Mouse (Mus musculus): ENCODE data around the gene Mospd1. TPM values are rescaled to one million over a fixed set of nuclear protein-coding genes. Genes with fewer than 3 reads are reported as not detected.
A peak's percentile ranks its signal among the peaks of the same experiment; 100 is the strongest.

The Mospd1 gene
- total and polyA plus RNA-seq, 3 experiments: 8.6 to 41.9 (median 32.0) TPM

DNA sequence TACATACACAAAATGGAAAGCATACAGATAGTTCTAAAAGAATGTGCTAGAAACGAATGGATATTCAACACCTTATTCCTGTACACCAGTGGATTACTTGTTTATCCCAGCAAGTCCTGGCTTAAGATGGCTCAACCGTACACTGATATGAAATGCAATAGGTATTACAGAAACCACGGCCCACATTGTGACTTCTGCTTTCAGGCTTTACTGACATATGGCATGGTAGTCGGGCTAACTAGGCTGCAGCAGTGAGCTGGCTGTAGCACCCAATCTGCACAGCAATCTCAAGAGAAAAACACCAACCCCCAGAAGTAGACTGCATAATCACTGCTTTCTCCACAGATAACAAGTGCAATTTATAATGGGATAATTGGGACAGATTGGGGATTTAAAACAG lies 21.9 kb downstream of the Mospd1 start:
- Histone ChIP-seq H3K4me3 (no peak overlapping the region), H3K4me1 (ENCODE audit: control insufficient read depth, insufficient read depth, low read length) (no peaks in the 10 kb centered on the region), H3K36me3 (ENCODE audit: control insufficient read depth, insufficient read depth, low read length) (no peaks in the 10 kb centered on the region), H3K9ac (ENCODE audit: low read depth, low read length) (no peak overlapping the region), H3K79me2 (replicated peaks; ENCODE audit: control insufficient read depth, insufficient read depth, low read length) (no peaks in the 10 kb centered on the region), H3K27ac (no peak overlapping the region), H3K27me3 (ENCODE audit: control insufficient read depth, insufficient read depth, low read length) (no peaks in the 10 kb centered on the region)
- WGBS: 80% methylated on average over 4 of the region's 4 CpGs
- intact Hi-C loops (cut with DNase I): loop anchor here (10.0 kb wide), 1 partner anchor 434 kb away; the partner anchor contains the start of gene Phf6
- no peak for DNase-seq
- no peak for TF ChIP-seq POLR2A (IDR thresholded peaks at IDR 0.05; ENCODE audit: insufficient read depth, low read depth, low read length)
- TF ChIP-seq CTCF (IDR thresholded peaks at IDR 0.05): no peak
- TF ChIP-seq EP300 (IDR thresholded peaks at IDR 0.05; ENCODE audit: insufficient read depth, low read depth, low read length): no peak

- Histone ChIP-seq H3K9ac (ENCODE audit: low read depth, low read length) (no peak overlapping the region), H3K79me2 (replicated peaks; ENCODE audit: control insufficient read depth, insufficient read depth, low read length) (no peaks in the 10 kb centered on the region), H3K36me3 (ENCODE audit: control insufficient read depth, insufficient read depth, low read length) (no peaks in the 10 kb centered on the region), H3K4me1 (ENCODE audit: control insufficient read depth, insufficient read depth, low read length) (no peaks in the 10 kb centered on the region), H3K27me3 (ENCODE audit: control insufficient read depth, insufficient read depth, low read length) (no peaks in the 10 kb centered on the region), H3K4me3 (no peak overlapping the region), H3K27ac (no peak overlapping the region)
- WGBS: 64% methylated on average over 2 of the region's 2 CpGs
- TF ChIP-seq CTCF (IDR thresholded peaks at IDR 0.05) (peak; percentile 96), POLR2A (IDR thresholded peaks at IDR 0.05; ENCODE audit: insufficient read depth, low read depth, low read length) (no peak), EP300 (IDR thresholded peaks at IDR 0.05; ENCODE audit: insufficient read depth, low read depth, low read length) (no peak)
- peak; percentile 35 to 73 for DNase-seq
- intact Hi-C loops (cut with DNase I): loop anchor here (10.0 kb wide), 1 partner anchor 427 kb away; the partner anchor contains the start of gene Phf6
Measured at GRCm38 (mm10) chrX:53341531-53341930, 28.8 kb downstream of the Mospd1 start.

DNA sequence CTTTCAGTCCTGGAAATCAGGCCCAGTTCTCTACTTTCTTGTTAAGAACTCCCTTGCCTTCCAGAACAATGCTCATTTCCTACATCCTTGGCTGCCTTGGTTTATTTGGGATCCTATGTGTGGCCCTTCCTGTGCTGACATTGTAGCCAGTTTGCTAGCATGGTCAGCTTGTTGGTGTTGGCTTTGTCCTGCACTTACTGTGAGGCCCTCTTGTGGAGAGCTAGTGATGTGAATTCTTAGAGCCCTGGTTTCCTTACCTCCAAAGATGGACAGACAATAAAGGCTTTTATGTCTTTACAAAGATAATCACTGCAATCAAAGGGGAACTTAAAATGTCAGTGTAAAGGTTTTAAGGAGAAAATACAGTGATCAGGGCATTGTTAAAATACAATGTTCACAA lies 32.9 kb downstream of the Mospd1 start:
- no peak overlapping the region for H3K9ac ChIP-seq (ENCODE audit: low read depth, low read length)
- no peak overlapping the region for H3K4me3 ChIP-seq
- TF ChIP-seq EP300 (IDR thresholded peaks at IDR 0.05; ENCODE audit: insufficient read depth, low read depth, low read length): no peak
- TF ChIP-seq CTCF (IDR thresholded peaks at IDR 0.05): peak; percentile 48
- H3K4me1 ChIP-seq (ENCODE audit: control insufficient read depth, insufficient read depth, low read length): no peaks in the 10 kb centered on the region
- intact Hi-C loops (cut with DNase I): no loop called here
- DNase-seq: no peak
- no peaks in the 10 kb centered on the region for H3K27me3 ChIP-seq (ENCODE audit: control insufficient read depth, insufficient read depth, low read length)
- no peak overlapping the region for H3K27ac ChIP-seq
- H3K36me3 ChIP-seq (ENCODE audit: control insufficient read depth, insufficient read depth, low read length): no peaks in the 10 kb centered on the region
- H3K79me2 ChIP-seq (replicated peaks; ENCODE audit: control insufficient read depth, insufficient read depth, low read length): no peaks in the 10 kb centered on the region

- 73% methylated on average over 4 of the region's 4 CpGs for WGBS
- intact Hi-C loops (cut with DNase I): no loop called here
- no peaks in the 10 kb centered on the region for H3K36me3 ChIP-seq (ENCODE audit: control insufficient read depth, insufficient read depth, low read length)
Measured at GRCm38 (mm10) chrX:53330396-53330795, 39.9 kb downstream of the Mospd1 start.

DNA sequence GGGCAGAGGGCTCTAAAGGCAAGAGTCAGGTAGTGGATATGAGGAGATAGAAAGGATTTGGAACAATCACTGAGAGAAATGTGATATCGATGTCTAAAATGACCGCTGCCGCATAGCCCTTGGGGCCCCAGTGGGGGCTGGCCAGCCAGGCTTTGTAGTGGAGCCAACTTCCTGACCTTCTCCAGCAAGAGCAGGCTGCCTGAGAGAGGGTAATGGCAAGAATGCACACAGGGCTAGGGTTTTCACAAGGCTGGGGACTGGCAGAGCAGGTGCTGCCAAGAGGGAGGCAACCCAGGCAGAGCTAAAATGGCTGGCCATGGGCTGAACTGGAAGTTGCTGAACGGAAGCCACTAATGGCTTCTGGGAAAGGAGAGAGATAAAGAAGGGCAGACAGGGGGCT lies 49.2 kb downstream of the Mospd1 start:
- Histone ChIP-seq H3K4me1 (ENCODE audit: control insufficient read depth, insufficient read depth, low read length) (no peaks in the 10 kb centered on the region; the same call in 1 of the 2 replicates), H3K27ac (no peak overlapping the region), H3K4me3 (no peak overlapping the region), H3K79me2 (replicated peaks; ENCODE audit: control insufficient read depth, insufficient read depth, low read length) (no peaks in the 10 kb centered on the region), H3K9ac (ENCODE audit: low read depth, low read length) (no peak overlapping the region), H3K36me3 (ENCODE audit: control insufficient read depth, insufficient read depth, low read length) (no peaks in the 10 kb centered on the region), H3K27me3 (ENCODE audit: control insufficient read depth, insufficient read depth, low read length) (no peaks in the 10 kb centered on the region)
- intact Hi-C loops (cut with DNase I): no loop called here
- 33% methylated on average over 4 of the region's 4 CpGs for WGBS
- TF ChIP-seq POLR2A (IDR thresholded peaks at IDR 0.05; ENCODE audit: insufficient read depth, low read depth, low read length): no peak
- no peak for TF ChIP-seq EP300 (IDR thresholded peaks at IDR 0.05; ENCODE audit: insufficient read depth, low read depth, low read length)
- no peak for TF ChIP-seq CTCF (IDR thresholded peaks at IDR 0.05)
- DNase-seq: peak in 1 of 2 experiments; percentile 2

More at GRCm38 (mm10) chrX:53330396-53330795, 39.9 kb downstream of the Mospd1 start:
- DNase-seq: no peak
- no peak for TF ChIP-seq EP300 (IDR thresholded peaks at IDR 0.05; ENCODE audit: insufficient read depth, low read depth, low read length)
- TF ChIP-seq CTCF (IDR thresholded peaks at IDR 0.05): no peak
- TF ChIP-seq POLR2A (IDR thresholded peaks at IDR 0.05; ENCODE audit: insufficient read depth, low read depth, low read length): no peak
- Histone ChIP-seq H3K27me3 (ENCODE audit: control insufficient read depth, insufficient read depth, low read length) (no peaks in the 10 kb centered on the region), H3K27ac (no peak overlapping the region), H3K79me2 (replicated peaks; ENCODE audit: control insufficient read depth, insufficient read depth, low read length) (no peaks in the 10 kb centered on the region), H3K4me1 (ENCODE audit: control insufficient read depth, insufficient read depth, low read length) (no peaks in the 10 kb centered on the region), H3K9ac (ENCODE audit: low read depth, low read length) (no peak overlapping the region), H3K4me3 (no peak overlapping the region)

GRCm38 (mm10) chrX:53320564-53320963 lies 49.7 kb downstream of the Mospd1 start:
- Histone ChIP-seq H3K79me2 (replicated peaks; ENCODE audit: control insufficient read depth, insufficient read depth, low read length) (no peaks in the 10 kb centered on the region), H3K27me3 (ENCODE audit: control insufficient read depth, insufficient read depth, low read length) (no peaks in the 10 kb centered on the region), H3K9ac (ENCODE audit: low read depth, low read length) (no peak overlapping the region), H3K4me1 (ENCODE audit: control insufficient read depth, insufficient read depth, low read length) (no peaks in the 10 kb centered on the region; the same call in 1 of the 2 replicates), H3K27ac (no peak overlapping the region), H3K36me3 (ENCODE audit: control insufficient read depth, insufficient read depth, low read length) (no peaks in the 10 kb centered on the region), H3K4me3 (no peak overlapping the region)
- WGBS: 36% methylated on average over 2 of the region's 2 CpGs
- DNase-seq: no peak
- intact Hi-C loops (cut with DNase I): no loop called here
- TF ChIP-seq CTCF (IDR thresholded peaks at IDR 0.05) (no peak), EP300 (IDR thresholded peaks at IDR 0.05; ENCODE audit: insufficient read depth, low read depth, low read length) (no peak), POLR2A (IDR thresholded peaks at IDR 0.05; ENCODE audit: insufficient read depth, low read depth, low read length) (no peak)

Other genes with a start within 250 kb of the Mospd1 start
- not detected for gene Plac1, start 130.4 kb downstream of the Mospd1 start, total RNA-seq (2021)
- gene Plac1, start 130.4 kb downstream of the Mospd1 start, polyA plus RNA-seq (2012; rRNA removed): 0.38 TPM in 1 of 2 replicates, not detected in the other
- gene Fam122b, start 100.7 kb downstream of the Mospd1 start, total RNA-seq (2021): 1 to 10 TPM; 2.2 to 4.3 TPM
- gene Fam122b, start 100.7 kb downstream of the Mospd1 start, polyA plus RNA-seq (2012; rRNA removed): 1.6 and 3.5 TPM in 2 replicates
- not detected for gene Fam122c, start 97.1 kb downstream of the Mospd1 start, total RNA-seq (2021)
- not detected in 2 replicates for gene Fam122c, start 97.1 kb downstream of the Mospd1 start, polyA plus RNA-seq (2012; rRNA removed)
- gene Etd, start 64.4 kb upstream of the Mospd1 start, total RNA-seq (2021): not detected
- gene Etd, start 64.4 kb upstream of the Mospd1 start, polyA plus RNA-seq (2012; rRNA removed): not detected in 2 replicates
- 10 to 100 TPM; 16.5 to 17.2 TPM for gene Rtl8c, start 237.5 kb upstream of the Mospd1 start, total RNA-seq (2021)
- gene Rtl8c, start 237.5 kb upstream of the Mospd1 start, polyA plus RNA-seq (2012; rRNA removed): 12.4 and 20.3 TPM in 2 replicates
- gene Gm14597, start 238.5 kb upstream of the Mospd1 start, total RNA-seq (2021): not detected
- gene Gm14597, start 238.5 kb upstream of the Mospd1 start, polyA plus RNA-seq (2012; rRNA removed): not detected in 2 replicates